Mouse (Mus musculus) olfactory bulb, adult 2 months (tissue): Measurements from ENCODE around the gene Olfr655. TPM values are rescaled to one million over a fixed set of nuclear protein-coding genes. Genes with fewer than 3 reads are reported as not detected.
A peak's percentile ranks its signal among the peaks of the same experiment; 100 is the strongest.

ENCODE experiments used
- H3K27ac ChIP-seq: fragments of 200-500 bp; 2 replicates; pipeline ENCODE4 v1.5.1; 2012; ENCODE audit warnings: low read depth, low read length; ENCODE audit not compliant: insufficient read depth
- H3K4me1 ChIP-seq: fragments of 200-500 bp; 2 replicates; pipeline ENCODE4 v1.6.1; 2012; ENCODE audit warnings: low read length; ENCODE audit not compliant: control insufficient read depth, insufficient read depth
- H3K4me3 ChIP-seq: fragments of 200-500 bp; 2 replicates; pipeline ENCODE4 v1.5.1; 2012; ENCODE audit warnings: mild to moderate bottlenecking, low read depth, low read length, moderate library complexity; ENCODE audit not compliant: insufficient read depth
- CTCF ChIP-seq: fragments of 200-500 bp; IDR thresholded peaks from 2 replicates; pipeline ENCODE4 v1.5.1; 2012; ENCODE audit warnings: low read depth, mild to moderate bottlenecking, low read length, moderate library complexity; ENCODE audit not compliant: insufficient read depth
- POLR2A ChIP-seq: fragments of 200-500 bp; IDR thresholded peaks from 2 replicates; pipeline ENCODE4 v1.6.1; 2012; ENCODE audit warnings: mild to moderate bottlenecking, low read depth, low read length, moderate library complexity; ENCODE audit not compliant: insufficient read depth
- WGBS: fragments of 180-500 bp; shearing (Covaris S2); methylation state at CpG from one replicate; pipeline ENCODE4 v1.1.7; 2018; 5-methylcytosine and 5-hydroxymethylcytosine counted together
- polyA plus RNA-seq: library from polyadenylated mRNA; stranded (reverse); fragments of >200 nt; gene quantifications from 2 replicates; pipeline ENCODE4 v1.2.4, GENCODE M21; 2012; ENCODE audit warnings: low replicate concordance; ENCODE audit not compliant: missing spikeins, insufficient read depth, insufficient read length

The Olfr655 gene
- not detected in 2 replicates for polyA plus RNA-seq

GRCm38 (mm10) chr7:104601679-104602078, at the start of gene Olfr655:
Olfr655 (minus strand) TSS chr7:104601779.
- Histone ChIP-seq H3K4me3 (no peak within 1 kb of the TSS), H3K27ac (no peak within 1 kb of the TSS), H3K4me1 (no peaks in the 10 kb centered on the region)
- TF ChIP-seq CTCF (no peak), POLR2A (no peak)
- WGBS: 86% methylated on average over 2 of the region's 2 CpGs

- TF ChIP-seq CTCF (no peak), POLR2A (no peak)
- peak within 1 kb of the TSS; percentile 13; the same call in 1 of the 2 replicates for H3K4me3 ChIP-seq
- 25% methylated on average over 22 of the region's 22 CpGs for WGBS
- H3K27ac ChIP-seq: no peak within 1 kb of the TSS
- peaks cover 4% of the 10 kb centered on the region; the same call in 1 of the 2 replicates for H3K4me1 ChIP-seq
Measured at GRCm38 (mm10) chr7:104646841-104647482, 45.4 kb upstream of the Olfr655 start, which contains the start of gene Olfr658. Olfr658 (minus strand) TSS chr7:104647305.

GRCm38 (mm10) chr7:104624494-104624893, 22.9 kb upstream of the Olfr655 start, which contains the start of gene Olfr657:
Olfr657 (plus strand) TSS chr7:104624794.
- no peak for TF ChIP-seq CTCF
- TF ChIP-seq POLR2A: no peak
- Histone ChIP-seq H3K4me1 (no peaks in the 10 kb centered on the region), H3K4me3 (no peak within 1 kb of the TSS), H3K27ac (no peak within 1 kb of the TSS)

- TF ChIP-seq POLR2A (no peak), CTCF (no peak)
- Histone ChIP-seq H3K4me1 (no peaks in the 10 kb centered on the region), H3K27ac (no peak within 1 kb of the TSS), H3K4me3 (no peak within 1 kb of the TSS)
- WGBS: 70% methylated on average over 4 of the region's 4 CpGs
Measured at GRCm38 (mm10) chr7:104613655-104614054, 12.1 kb upstream of the Olfr655 start, which contains the start of gene Olfr656. Olfr656 (plus strand) TSS chr7:104613955.

GRCm38 (mm10) chr7:104604727-104605126, 3.1 kb upstream of the Olfr655 start:
- no peak for TF ChIP-seq CTCF
- TF ChIP-seq POLR2A: no peak

GRCm38 (mm10) chr7:104603173-104603572, 1.6 kb upstream of the Olfr655 start:
- 4% methylated on average over 3 of the region's 3 CpGs for WGBS
- Histone ChIP-seq H3K27ac (no peak overlapping the region), H3K4me3 (no peak overlapping the region), H3K4me1 (no peaks in the 10 kb centered on the region)
- TF ChIP-seq CTCF: no peak
- TF ChIP-seq POLR2A: no peak

More at GRCm38 (mm10) chr7:104604727-104605126, 3.1 kb upstream of the Olfr655 start:
- no peak overlapping the region for H3K27ac ChIP-seq
- H3K4me3 ChIP-seq: no peak overlapping the region
- H3K4me1 ChIP-seq: no peaks in the 10 kb centered on the region

GRCm38 (mm10) chr7:104588274-104588673, 13.3 kb downstream of the Olfr655 start:
- no peak overlapping the region for H3K4me3 ChIP-seq
- TF ChIP-seq POLR2A: no peak
- TF ChIP-seq CTCF: no peak
- WGBS: 87% methylated on average over 5 of the region's 5 CpGs

GRCm38 (mm10) chr7:104586725-104587124, 14.9 kb downstream of the Olfr655 start, which contains the start of gene Olfr654:
Olfr654 (plus strand) TSS chr7:104587025.
- no peaks in the 10 kb centered on the region for H3K4me1 ChIP-seq
- 86% methylated on average over 4 of the region's 4 CpGs for WGBS
- no peak within 1 kb of the TSS for H3K27ac ChIP-seq
- TF ChIP-seq CTCF (no peak), POLR2A (no peak)
- no peak within 1 kb of the TSS for H3K4me3 ChIP-seq

More at GRCm38 (mm10) chr7:104588274-104588673, 13.3 kb downstream of the Olfr655 start:
- no peaks in the 10 kb centered on the region for H3K4me1 ChIP-seq
- H3K27ac ChIP-seq: no peak overlapping the region

- TF ChIP-seq CTCF (no peak), POLR2A (no peak)
- 92% methylated on average over 4 of the region's 4 CpGs for WGBS
- Histone ChIP-seq H3K27ac (no peak overlapping the region), H3K4me1 (no peaks in the 10 kb centered on the region), H3K4me3 (no peak overlapping the region)
Measured at GRCm38 (mm10) chr7:104581429-104581828, 20.1 kb downstream of the Olfr655 start.

- no peak overlapping the region for H3K4me3 ChIP-seq
- 97% methylated on average over 4 of the region's 4 CpGs for WGBS
- no peak overlapping the region for H3K27ac ChIP-seq
- TF ChIP-seq POLR2A: no peak
- TF ChIP-seq CTCF: no peak
- H3K4me1 ChIP-seq: no peaks in the 10 kb centered on the region
Measured at GRCm38 (mm10) chr7:104580846-104581245, 20.7 kb downstream of the Olfr655 start.
